Mouse (Mus musculus) C2C12 (cell line): ENCODE data around the gene Kcne1l.

Experiments
- CTCF ChIP-seq: IDR thresholded peaks from one replicate; pipeline ENCODE4 v1.5.1; 2011; ENCODE audit not compliant: control insufficient read depth, insufficient read depth, insufficient read length
- FOSL1 ChIP-seq: IDR thresholded peaks from one replicate; pipeline ENCODE4 v1.8.0; 2011; ENCODE audit warnings: mild to moderate bottlenecking, low read length; ENCODE audit not compliant: poor library complexity, insufficient read depth, severe bottlenecking
- MYOD1 ChIP-seq: IDR thresholded peaks from one replicate; pipeline ENCODE4 v1.6.1; 2011; ENCODE audit warnings: low read depth; ENCODE audit not compliant: control insufficient read depth, insufficient read length
- MYOG ChIP-seq: IDR thresholded peaks from one replicate; pipeline ENCODE4 v1.6.1; 2011; ENCODE audit not compliant: control insufficient read depth, insufficient read length; ENCODE audit errors: extremely low read depth

DNA sequence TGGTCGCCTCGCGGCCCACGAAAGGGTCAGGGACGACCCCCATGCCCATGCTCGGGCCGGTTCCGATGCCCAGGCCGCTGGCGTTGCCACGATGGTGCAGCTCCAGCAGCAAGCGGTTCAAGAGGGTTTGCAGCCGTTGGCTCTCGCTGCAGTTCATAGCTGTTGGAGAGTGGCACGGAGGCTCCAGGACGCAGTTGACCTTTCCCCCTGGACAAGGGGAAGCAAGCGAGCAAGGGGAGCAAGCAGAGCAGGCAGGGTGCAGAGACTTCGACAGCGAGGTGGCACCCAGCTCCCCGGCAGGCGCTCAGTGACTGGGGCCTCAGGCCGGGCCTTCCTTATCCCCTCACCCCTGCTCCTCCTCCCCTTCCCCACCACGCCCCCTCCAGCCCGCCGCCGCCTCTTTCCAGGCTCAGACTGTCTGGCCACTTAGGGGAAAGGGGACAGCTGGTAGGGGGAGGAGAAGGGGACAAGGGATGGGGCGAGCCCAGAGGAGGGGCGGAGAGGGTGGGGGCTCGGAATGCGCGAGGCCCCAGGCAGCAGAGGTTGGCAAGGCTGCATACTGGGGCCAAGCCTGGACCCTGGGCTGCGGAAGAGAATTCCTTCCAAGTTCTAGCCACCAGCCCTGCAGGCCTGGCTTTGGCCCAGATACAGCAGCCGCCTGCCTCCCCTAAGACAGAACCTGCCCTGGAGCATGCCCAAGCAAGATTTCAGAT lies at the start of gene Kcne1l:
- TF ChIP-seq FOSL1 (no peak), CTCF (no peak), MYOD1 (no peak), MYOG (no peak)
